Mouse (Mus musculus): ENCODE results near the gene Pfkfb3.

Gene Pfkfb3

DNA sequence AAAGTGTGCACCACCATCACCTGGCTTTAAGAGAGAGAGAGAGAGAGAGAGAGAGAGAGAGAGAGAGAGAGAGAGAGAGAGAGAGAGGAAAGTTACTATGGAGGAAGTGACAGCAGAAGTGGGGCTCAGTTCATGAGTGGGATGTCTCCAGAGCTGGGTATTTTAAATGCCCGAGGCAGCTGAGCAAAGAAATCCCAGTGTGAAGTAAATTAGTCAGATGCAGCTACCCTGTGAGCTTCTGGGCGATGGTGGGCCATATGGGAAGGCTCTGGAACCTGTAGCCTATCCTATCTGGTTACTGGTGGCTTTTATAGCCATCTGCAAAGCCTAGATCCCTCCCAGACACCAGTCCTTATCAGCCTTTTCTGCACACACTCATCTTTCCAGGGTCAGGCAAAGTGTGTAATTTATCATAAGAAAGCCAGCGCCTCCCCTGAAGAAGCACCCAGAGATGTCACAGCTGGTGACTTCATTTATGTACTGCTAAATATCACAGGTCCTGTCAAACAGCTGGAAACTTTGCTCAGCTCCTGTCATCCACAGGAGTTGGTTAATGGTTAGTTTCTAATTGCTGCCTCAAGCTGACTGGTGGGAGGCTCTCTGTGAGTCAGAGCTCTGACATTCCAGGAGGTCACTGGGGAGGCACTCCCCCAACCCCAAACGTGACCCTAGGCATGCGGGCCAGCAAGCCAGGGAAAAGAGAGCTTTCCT, 128.3 kb downstream of the Pfkfb3 start:
- DNase-seq, result no peak

DNA sequence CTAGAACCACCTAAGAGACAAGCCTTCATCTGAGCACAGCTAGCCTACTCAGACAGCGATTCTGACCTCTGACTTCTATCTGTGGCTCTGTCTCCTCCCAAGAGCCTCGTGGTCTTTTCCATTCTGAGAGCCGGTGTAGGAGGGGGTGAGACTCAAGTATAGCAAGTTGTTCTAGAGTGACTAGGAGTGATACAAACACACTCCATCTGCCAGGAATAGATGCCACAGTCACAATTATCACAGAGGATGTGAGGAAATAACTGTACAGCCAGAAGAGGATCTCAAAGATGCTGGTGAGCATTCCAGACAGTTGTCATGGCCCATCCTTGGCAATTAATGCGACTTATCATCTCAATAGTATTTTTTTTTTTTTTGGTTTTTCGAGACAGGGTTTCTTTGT, 129.6 kb downstream of the Pfkfb3 start:
- no peak for DNase-seq

DNA sequence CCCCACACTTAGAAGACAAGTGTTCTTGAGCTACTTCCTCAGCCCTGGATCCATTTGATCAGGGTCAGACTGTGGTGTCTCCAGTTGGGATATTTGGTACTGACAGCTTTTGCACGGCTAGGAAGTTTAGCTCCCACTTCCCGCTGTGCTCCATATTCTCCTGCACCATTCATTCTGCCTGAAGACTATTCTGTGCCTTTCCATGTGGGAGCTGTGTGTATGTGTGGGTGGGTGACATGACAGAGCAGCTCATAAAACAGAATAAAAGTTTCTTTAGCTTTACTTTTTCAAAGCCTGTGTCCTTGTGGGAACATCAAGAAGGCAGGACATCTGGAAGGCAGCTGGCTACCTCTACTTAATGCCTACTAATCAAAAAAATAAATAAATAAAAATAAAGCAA, 130.5 kb downstream of the Pfkfb3 start:
- no peak for DNase-seq

DNA sequence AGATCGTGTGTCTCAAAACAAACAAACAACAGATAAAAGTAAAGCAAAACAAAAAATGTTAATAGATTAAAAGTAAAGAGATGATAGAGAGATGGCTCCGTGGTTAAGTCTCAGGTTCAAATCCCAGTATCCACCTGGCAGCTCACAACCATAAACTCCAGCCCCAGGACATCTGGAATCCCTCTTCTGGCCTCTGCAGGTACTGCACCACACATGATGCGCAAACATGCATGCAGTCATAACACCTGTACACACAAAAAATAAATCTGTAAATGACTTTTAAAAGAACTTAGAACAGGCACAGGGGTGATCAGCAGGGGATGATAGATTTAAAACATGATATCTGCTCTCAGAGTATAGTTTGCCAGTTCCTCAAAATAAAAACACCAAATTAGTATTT, 131.5 kb downstream of the Pfkfb3 start:
- no peak for DNase-seq
